Mouse (Mus musculus): ENCODE measurements at regions not wholly inside any gene's neighbourhood (a gene's known extent, or its start where the extent isn't known, plus 50 kb on each side); places are given as distances from the start of the nearest gene placed in this dataset.

DNA sequence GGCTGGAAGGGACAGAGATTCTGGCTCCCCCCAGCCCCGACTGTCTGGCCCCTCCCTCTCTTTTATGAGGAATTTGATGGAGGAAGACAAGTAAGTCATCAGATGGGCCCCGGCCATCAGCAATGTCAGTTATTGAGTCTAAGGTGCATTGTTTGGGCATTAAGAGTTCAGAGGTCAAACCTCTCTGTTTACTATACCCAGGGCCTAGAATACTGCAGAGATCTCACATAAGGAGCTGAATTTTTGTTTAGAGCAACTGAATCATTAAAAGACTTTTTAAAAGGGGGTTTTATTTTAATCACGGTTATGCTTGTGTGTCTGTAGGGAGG is 353.1 kb upstream of the Jarid2 start:
- in situ Hi-C loops (cut with MboI, MseI): no loop called here

DNA sequence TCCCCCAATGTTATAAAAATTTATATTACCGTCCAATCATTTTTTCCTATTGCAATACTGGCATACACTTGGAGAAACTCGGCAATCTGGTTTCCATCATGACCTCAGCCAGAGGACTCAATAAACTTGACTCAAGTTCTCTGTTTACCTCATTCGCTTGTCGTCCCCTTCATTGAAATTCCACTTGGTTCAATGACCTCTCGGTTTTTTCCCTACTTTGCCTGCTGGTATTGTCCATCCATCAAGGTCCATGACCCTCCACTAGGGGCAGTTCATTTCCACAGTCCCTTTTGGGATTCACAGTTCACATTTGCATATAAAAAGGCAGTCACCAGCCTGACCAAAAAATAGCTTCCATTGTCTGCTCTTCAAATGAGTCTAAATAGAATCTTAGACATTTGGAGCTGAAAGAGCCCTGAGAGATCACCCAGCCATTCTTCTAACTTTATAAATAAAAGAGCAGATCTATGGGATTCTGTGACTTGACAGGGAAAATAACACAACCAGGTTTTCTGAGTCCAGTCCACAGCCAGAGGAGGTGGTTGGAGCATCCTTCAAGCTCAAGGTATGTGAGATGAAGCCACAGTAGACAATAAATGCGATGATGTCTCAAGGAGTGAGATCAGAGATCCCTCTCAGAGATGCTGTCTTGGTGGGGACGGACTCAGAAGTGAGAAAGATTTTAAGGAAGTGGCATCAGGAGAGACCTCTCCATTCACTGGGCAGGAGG is 347.4 kb upstream of the Jarid2 start:
- in situ Hi-C loops (cut with MboI, MseI): no loop called here

DNA sequence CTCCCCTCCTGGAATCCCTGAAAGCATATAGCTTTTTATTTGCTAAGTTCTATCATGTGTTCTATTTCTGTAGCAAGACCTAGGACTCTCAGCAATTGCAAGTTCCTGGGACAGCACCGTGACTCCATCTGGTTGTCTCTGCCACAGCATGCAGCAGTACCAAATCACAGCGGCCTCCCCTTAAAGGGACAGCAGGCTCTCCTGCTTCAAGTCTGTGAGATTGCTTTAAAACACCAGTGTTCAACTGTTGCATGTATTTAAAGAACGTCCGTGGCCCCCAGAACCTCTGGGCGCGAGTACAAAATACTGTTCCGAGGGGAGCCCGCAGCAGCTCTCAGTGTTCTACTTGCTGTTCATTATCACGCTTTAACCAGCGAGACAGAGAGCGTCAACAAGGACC is 346.0 kb upstream of the Jarid2 start:
- in situ Hi-C loops (cut with MboI, MseI): no loop called here

DNA sequence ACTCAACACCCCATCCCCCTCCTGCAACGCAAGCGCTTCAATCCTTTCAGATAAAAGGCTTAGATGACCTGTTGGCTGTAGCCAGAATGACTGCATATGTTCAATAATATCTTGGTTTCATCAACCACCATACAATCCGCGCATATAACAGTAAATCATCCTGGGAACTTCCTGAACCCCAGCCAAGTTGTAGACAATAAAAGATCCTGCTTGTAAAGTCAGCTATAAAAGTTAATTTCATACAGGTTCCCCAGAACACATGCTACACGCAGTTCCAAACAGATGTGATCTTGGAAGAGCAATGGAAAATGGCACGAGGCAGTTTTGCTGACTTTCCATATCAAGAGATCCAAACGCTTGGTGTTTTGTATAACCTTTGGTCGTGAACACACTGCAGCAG is 342.5 kb upstream of the Jarid2 start:
- in situ Hi-C loops (cut with MboI, MseI): no loop called here

DNA sequence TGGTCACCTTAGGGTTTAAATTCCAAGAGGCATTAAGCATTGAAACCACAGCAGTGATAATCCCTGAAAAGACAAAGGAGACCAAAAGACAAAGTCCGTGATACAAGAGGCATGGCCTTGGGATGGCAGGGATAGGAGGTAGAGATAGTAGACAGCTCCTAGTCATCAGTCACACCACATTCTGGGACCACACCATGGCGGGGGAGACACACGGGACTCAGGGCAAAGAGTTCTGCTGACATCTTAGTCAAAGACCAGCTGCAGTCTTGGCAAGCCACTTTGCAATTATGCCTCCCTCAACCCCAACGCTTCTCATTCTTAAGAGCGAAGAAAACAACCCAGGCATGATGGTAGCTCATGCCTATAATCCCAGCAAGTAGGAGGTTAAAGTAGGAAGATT is 339.6 kb upstream of the Jarid2 start:
- in situ Hi-C loops (cut with MboI, MseI): no loop called here

DNA sequence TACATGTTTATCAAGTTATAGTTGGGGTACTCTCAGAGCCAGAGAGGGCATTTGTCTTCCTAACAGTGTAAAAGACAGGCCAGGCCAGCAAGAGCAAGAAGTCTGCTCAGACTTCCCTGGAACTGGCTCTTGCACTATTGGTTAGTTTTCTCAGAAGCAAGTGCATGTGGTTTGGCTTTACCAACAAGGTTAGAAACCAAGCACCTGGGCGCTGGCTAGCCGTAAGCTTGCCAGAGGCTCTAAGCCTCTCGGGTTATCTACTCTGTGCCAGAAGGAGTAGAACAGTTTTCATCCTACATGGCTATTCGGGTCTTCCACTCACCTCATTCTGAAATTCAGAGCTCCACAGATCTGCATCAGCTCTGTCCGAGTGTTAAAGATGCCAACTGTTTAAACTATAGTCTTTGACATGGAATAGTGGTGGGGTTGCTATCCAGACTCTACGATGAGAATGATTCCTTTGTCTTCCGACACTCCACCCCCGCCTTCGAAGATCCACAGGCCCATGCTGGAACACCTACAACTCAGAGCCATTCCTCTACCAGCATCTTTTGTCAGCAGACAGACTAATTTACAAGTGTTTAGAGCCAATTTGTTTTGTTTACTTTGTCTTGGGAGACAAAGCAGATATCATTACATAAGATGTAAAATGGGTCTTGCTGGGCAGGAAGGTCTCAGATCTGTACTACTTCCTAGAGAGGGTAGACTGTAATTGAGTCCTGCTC is 338.4 kb upstream of the Jarid2 start:
- in situ Hi-C loops (cut with MboI, MseI): no loop called here

DNA sequence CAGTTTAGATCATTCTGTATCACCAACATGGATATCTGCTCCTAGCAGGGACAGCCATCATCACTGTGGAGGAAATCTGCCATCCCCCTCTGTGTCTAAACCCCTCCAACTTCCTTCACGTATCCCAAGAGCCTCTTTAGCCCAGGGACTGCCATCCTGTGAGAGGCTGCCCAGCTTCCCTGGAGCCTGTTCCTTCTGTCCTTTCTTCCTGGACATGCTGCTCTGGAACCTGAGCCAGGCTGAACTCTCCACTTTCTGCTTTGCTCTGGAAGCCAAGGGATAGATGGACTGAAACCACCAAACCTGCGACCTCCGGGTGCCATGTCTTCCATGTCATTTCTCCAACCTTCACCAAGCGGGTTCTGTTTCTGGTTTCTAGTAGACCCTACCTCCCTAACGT is 335.3 kb upstream of the Jarid2 start:
- in situ Hi-C loops (cut with MboI, MseI): no loop called here

DNA sequence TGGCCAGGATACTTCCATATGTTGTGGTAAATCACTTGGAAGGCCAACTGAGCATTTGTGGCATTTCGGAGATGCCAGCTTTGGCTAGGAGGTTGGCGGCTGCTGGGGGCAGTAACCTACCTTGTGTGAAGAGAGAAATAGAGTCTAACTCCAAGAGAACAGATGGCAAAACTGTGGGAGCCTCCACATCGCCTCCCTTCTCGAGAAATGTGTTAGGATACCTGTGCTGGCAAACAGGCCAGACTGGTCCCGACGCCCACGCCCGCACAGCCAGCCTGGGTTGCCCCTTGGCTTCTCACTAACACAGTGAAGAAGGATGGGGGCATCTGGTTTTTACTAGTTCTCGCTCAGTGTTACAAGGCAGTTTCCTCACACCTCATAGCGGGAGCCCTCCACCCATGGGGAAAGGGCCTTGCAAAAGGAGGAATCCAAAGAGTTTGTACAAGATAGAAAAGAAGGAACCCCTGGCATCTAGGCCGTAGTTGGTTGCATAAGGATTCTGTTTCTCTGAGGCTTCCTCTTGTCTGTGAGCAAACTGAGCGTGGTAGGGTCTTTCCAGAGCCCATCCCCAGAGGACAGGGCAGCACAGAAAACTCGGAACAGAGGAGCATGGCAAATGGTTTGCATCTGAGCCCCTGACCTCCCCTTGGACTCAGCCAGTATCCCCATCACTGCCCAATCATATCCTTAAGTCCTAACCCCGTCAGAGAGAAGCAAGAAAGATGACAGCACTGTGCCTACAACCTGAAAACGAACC is 330.5 kb upstream of the Jarid2 start:
- in situ Hi-C loops (cut with MboI, MseI): no loop called here

DNA sequence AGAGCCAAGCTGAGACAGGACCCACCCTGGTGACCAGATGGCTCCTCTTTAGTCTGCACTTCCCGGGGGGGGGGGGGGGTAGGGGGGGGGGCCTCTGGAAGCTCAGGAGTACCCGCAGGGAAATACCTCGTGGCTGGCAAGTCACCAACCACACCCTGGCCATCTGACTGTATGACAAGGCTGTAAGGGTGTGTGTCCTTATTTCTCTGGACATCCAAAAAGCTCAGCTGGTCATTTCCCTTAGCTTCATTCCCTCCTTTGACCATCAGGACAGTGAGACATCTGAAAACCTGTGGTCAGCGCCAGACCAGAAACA is 329.9 kb upstream of the Jarid2 start:
- in situ Hi-C loops (cut with MboI, MseI): no loop called here

DNA sequence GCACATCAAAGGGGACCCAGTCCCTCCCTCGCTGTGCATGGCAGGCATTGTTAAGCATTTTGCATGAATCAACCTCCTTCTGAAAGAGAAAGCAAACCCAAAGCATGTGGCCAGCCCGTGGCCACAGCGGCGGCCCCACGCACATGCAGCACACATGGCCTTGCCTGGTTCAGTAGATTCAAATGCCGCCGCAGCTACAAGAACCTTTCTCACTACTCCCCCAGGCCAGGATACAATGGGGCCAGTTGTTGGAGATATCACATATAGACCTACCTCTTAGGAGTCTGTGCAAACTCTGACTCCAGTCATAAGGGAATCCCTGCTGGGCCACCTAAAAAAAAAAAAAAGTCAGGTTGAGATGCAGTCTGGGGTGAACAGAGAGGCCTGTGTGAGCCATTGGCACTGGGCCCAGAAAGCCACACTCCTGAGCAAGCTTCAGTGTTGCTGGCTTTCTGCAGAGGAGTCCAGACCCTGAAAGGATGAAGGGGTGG is 329.4 kb upstream of the Jarid2 start:
- in situ Hi-C loops (cut with MboI, MseI): no loop called here

DNA sequence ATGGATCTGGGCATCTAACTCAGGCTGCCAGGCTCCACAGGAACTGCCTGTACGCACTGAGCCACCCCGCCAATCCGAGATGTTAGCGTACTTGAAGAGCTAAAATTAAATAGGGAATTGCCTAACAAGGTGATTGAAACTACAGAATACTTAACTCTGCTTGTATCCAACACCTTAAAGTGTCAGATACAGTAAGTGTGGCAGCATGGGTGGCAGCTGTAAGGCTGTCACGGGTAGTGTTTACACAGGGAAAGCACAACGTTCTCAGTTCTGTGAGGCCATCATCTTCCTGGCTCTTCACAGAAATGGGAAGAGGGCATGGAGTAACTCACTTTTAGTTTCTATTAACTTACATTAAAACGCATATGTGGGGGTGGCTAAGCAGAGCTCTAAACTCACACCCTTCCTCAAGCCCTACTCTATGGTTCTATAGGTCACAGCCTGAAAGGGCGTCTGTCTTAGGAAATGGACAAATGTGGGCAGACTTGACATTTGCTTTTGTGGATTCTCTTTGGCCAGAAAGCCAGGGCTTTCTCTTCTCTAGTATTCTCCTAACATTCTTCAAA is 325.2 kb upstream of the Jarid2 start:
- in situ Hi-C loops (cut with MboI, MseI): no loop called here

DNA sequence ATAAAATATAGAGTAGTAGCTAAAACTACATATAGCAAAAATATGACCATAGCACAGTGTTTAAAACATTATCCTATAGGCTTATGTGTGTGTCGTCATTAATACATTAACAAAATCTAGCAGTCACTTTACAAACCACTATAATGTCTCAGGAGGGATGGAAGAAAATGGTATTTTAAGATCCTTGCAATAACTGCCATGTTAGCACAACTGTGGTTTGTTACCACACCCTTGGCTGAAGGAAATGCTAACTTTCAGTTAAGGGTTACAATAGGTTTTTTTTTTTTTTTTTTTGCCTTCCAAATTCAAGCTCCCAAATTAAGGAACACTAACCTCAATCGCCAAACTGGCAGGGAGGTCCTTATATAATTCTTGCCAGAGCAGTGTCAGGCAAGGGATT is 322.0 kb upstream of the Jarid2 start:
- in situ Hi-C loops (cut with MboI, MseI): no loop called here

DNA sequence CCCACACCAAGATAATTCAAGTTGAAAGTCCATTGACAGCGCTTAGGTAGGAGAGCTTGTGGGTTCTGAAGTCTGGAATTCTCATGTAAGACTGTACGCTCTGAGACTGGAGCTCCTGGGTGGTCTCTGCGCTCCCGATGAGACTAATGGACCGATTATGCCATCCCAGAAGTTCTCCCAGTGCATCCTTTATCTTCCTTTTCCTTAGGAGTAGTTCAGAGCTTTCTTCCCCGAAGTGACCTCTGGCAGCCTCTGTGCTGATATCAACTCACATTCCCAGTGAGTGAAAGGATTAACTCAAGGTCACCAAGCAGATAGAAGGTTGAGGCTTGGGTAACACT is 320.7 kb upstream of the Jarid2 start:
- in situ Hi-C loops (cut with MboI, MseI): no loop called here

DNA sequence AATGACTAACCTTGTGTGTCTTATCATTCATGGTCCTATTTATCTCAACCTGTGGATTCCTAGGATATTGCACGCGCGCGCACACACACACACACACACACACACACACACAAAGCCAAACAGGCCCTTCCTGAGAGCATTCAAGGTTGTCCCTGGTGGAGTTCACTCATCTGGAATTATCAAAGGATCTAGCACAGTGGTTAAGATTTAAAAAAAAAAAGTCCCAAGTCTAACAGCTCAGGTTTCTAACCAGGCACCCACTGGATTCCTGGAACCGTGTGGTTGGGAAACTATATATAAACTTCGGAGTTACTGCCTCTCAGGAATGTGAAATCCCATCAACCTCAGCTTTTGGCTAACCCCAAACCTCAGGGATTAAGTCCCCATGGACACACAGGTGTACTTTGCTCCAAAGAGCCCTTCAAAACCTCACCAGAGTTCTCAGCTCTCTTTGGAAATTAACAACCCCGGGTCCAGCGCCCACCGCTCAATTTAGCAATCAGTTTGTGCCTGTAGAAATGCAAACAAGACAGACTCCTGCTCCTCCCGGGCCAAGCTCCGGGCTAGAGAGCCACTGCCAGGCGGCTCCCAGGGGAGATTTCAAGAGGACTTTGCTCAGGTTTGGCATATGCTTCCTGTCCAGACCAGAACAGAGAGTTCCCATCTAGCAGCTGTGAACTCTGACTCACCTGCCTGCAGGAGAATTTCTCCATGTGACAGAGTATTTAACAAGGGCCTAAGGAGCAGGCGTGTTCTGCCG is 320.1 kb upstream of the Jarid2 start:
- in situ Hi-C loops (cut with MboI, MseI): no loop called here

DNA sequence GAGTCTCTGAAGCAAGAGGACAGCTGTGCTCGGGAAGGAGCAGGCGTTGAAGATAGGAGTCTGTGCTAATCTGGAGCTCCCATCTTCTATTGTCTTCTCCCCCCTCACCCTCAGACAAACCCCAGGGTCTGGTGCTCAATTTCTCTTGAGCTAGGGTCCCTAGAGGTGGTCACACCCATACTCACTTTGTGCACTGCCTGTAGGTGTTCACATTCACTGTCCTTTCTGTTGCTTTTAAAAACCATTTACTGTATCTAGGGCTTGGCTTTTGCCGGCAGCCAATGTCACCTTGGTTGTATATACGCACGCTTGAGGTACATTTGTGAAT is 319.6 kb upstream of the Jarid2 start:
- in situ Hi-C loops (cut with MboI, MseI): no loop called here

DNA sequence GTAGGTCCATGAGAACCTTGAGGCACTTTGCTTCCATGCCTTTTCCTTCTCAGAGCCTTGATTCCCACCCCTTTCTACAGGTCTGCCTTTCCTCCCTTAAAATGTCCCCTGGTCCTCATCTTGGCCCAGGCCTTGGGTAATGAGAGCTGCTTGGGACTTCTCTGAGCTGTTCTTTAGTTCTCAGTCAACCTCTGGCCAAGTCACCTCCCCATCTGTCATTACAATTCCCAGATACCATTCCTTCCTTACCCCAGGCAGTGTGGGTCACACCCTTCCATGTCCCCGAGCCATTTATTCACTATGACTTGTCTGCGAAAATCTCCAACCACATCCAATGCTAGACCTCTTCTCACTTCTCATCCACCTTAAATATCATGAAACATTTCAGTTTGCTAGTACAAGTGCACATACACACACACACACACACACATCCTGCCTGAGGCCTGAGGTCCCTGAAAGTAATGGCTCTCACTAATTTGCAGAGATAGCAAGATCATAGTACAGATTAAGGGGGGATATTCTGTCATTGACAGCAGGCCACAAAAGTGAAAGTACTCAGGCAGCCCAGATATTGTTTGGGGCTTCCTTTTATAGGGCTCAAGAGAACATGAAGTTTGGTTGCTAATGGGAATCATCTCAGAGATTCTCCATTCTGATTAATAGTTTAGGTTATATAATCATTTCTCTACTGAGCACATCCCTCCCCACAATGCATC is 317.3 kb upstream of the Jarid2 start:
- in situ Hi-C loops (cut with MboI, MseI): no loop called here

DNA sequence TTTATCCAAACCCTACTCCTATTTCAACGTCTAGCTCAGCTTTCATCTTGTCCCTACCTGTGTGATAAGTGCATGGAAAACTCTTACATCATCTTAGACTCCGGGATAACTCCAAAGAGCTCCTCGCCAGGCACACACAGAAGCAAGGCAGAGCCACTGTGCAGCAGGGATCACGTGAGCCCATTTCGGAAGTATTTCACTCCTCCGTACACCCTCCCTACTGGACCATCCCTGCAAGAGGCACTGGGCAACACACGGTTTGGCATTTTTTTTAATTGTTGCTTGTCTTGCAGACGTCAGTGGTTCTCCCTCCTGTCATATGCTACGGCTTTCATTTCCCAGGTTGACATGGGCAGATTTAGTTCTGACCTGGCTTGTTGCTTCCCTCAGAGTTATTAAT is 316.0 kb upstream of the Jarid2 start:
- in situ Hi-C loops (cut with MboI, MseI): no loop called here

DNA sequence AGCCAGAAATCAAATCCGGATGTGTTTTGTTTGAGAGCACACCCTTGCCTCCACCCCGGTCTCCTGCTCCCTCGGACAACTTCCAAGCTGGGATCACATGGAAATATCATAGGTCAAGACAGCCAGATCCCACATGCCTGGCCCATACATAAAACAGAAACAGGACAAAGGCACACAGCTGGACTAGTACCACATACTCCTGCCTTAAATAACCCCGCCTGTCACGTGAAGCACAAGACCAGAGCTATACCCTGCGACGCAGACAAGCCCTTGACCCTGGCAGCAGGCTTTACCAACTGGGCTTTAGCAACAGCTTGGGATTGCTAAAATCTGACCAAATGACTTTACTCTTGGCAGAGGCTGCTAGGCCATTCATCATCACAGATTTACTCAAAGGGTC is 313.3 kb upstream of the Jarid2 start:
- in situ Hi-C loops (cut with MboI, MseI): no loop called here

DNA sequence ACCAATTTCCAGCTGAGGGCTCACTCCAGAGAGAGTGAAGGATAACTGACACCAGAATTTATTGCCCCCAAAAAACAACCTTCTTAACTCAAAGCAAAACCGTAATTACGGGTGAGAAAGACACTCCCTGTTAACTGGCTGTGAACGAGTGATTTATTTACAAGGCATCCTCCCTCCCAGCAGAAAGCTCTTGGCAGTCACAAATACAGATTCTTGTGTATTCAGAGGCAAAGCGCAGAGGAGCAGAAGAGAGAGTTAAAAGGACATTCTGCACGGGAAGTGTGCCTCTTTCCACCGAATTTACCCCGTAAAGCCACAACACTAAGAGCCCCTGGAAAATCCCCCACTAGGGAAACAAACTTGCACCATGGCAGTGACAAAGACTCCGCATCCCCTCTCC is 312.3 kb upstream of the Jarid2 start:
- in situ Hi-C loops (cut with MboI, MseI): no loop called here

DNA sequence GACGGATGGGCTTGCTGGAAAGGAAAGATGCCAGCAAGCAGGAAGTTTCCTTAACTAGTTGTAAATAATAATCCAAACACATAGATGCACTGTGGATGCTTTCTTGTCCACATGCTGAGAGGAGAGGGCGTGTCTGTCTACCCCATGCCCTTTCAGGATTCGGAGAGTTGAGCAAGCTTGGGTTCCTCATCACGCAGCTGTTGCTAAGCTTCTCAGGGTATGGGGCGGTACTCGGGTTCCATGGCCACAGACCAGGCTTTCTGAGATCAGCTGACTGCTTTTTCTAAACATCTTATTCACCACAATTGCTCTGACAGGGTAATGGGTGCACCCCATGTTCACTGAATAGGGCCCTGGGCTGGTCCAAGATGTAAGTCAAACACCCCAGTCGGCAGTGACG is 310.2 kb upstream of the Jarid2 start:
- in situ Hi-C loops (cut with MboI, MseI): no loop called here

DNA sequence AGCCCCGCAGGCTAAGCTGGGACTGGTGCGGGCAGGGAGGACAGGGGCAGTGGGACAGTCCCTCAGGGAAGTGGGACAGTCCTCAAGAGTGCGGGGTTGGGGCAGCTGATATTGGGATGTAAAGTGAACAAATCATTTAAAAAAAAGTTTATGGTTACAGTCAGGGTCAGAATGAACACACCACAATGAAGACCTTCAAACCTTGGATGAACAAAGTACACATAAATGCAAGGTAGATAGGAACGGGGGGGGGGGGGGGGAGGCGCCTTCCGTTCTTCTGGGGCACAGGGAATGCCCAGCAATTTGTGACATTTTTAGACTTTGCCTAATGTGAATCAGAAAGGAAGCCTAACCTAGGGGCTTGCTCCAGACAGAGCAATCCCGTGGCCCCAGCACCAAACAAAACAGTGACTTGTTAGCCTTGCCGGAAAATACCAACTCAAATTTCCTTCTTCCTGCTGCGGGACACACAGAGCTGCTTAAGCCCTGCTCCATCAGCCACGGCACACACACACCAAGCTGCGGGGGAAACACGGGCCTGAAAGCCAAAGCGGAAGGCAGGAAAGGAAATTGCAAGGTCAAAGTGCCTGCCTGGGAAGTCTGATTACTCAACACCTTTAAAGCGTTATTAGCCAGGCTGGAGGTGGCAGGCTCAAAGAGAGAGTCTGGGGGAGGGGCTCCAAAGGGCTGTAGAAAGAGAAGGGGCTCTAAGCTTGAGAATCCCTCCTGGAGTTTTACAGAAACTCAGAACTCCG is 309.6 kb upstream of the Jarid2 start:
- in situ Hi-C loops (cut with MboI, MseI): no loop called here

Data from T-helper 17 cell (primary cell).